Mouse (Mus musculus) embryonic fibroblast, embryonic 13.5 days (primary cell): ENCODE data around the gene Anxa5. TPM values are rescaled to one million over a fixed set of nuclear protein-coding genes. Genes with fewer than 3 reads are reported as not detected.

Experiments
- H3K27ac ChIP-seq: 2 replicates; pipeline ENCODE4 v1.5.1; 2012; ENCODE audit warnings: low read length, control low read depth, inconsistent platforms; ENCODE audit not compliant: insufficient read depth
- H3K4me1 ChIP-seq: 2 replicates; pipeline ENCODE4 v1.6.1; 2011; ENCODE audit warnings: low read length; ENCODE audit not compliant: control insufficient read depth, insufficient read depth
- H3K4me3 ChIP-seq: 2 replicates; pipeline ENCODE4 v1.5.1; 2011; ENCODE audit warnings: mild to moderate bottlenecking, control low read depth, low read length; ENCODE audit not compliant: insufficient read depth
- CTCF ChIP-seq: IDR thresholded peaks from 2 replicates; pipeline ENCODE4 v1.5.1; 2011; ENCODE audit warnings: mild to moderate bottlenecking, control low read depth, low read length, moderate library complexity, borderline replicate concordance; ENCODE audit not compliant: insufficient read depth
- POLR2A ChIP-seq: IDR thresholded peaks from 2 replicates; pipeline ENCODE4 v1.6.1; 2011; ENCODE audit warnings: low read depth, mild to moderate bottlenecking, control low read depth, low read length, moderate library complexity
- polyA plus RNA-seq: library from polyadenylated mRNA; stranded (reverse); fragments of >200 nt; gene quantifications from 2 replicates; pipeline ENCODE4 v1.2.4, GENCODE M21; 2011; ENCODE audit warnings: low read depth; ENCODE audit not compliant: missing spikeins, insufficient read length

Gene Anxa5
- polyA plus RNA-seq = 593 and 759 TPM in 2 replicates

- TF ChIP-seq CTCF (no peak; the same call in 1 of the 2 replicates), POLR2A (peak; percentile 98)
- H3K4me3 ChIP-seq = peak within 1 kb of the TSS; percentile 96
These were observed at the start of gene Anxa5, which contains the start of gene 1810062G17Rik for GRCm38 (mm10) chr3:36475532-36476087. Gene Anxa5 (minus strand): TSS chr3:36475894. Gene 1810062G17Rik (plus strand): TSS chr3:36475937.

GRCm38 (mm10) chr3:36524466-36524865 lies 48.8 kb upstream of the Anxa5 start:
- Histone ChIP-seq H3K4me1 (no peaks in the 10 kb centered on the region), H3K27ac (no peak overlapping the region), H3K4me3 (no peak overlapping the region)
- TF ChIP-seq CTCF (no peak), POLR2A (no peak)

More at GRCm38 (mm10) chr3:36475532-36476087, at the start of gene Anxa5, which contains the start of gene 1810062G17Rik:
- Histone ChIP-seq H3K4me1 (peaks cover 15% of the 10 kb centered on the region), H3K27ac (peak within 1 kb of the TSS; percentile 92)

GRCm38 (mm10) chr3:36522137-36522536 lies 46.4 kb upstream of the Anxa5 start:
- Histone ChIP-seq H3K27ac (no peak overlapping the region), H3K4me3 (no peak overlapping the region), H3K4me1 (no peaks in the 10 kb centered on the region)
- TF ChIP-seq CTCF (no peak), POLR2A (no peak)

- no peak within 1 kb of the TSS for H3K27ac ChIP-seq
- H3K4me3 ChIP-seq = peak within 1 kb of the TSS; percentile 26
- H3K4me1 ChIP-seq = no peaks in the 10 kb centered on the region
- TF ChIP-seq POLR2A = no peak
These were observed 45.7 kb upstream of the Anxa5 start, which contains the start of gene Gm11549 for GRCm38 (mm10) chr3:36521073-36522060. Gene Gm11549 (minus strand): TSS chr3:36521813.

GRCm38 (mm10) chr3:36516196-36516595 lies 40.5 kb upstream of the Anxa5 start:
- no peaks in the 10 kb centered on the region for H3K4me1 ChIP-seq
- H3K4me3 ChIP-seq = no peak overlapping the region
- TF ChIP-seq CTCF (no peak), POLR2A (no peak)
- H3K27ac ChIP-seq = no peak overlapping the region

- no peaks in the 10 kb centered on the region for H3K4me1 ChIP-seq
- no peak for TF ChIP-seq POLR2A
- no peak for TF ChIP-seq CTCF
These were observed 35.8 kb upstream of the Anxa5 start for GRCm38 (mm10) chr3:36511491-36511890.

GRCm38 (mm10) chr3:36505809-36506735 lies 30.4 kb upstream of the Anxa5 start:
- TF ChIP-seq CTCF = no peak
- TF ChIP-seq POLR2A = no peak
- H3K4me3 ChIP-seq = no peak overlapping the region

More at GRCm38 (mm10) chr3:36511491-36511890, 35.8 kb upstream of the Anxa5 start:
- no peak overlapping the region for H3K27ac ChIP-seq
- no peak overlapping the region for H3K4me3 ChIP-seq

GRCm38 (mm10) chr3:36505306-36505705 lies 29.6 kb upstream of the Anxa5 start:
- Histone ChIP-seq H3K27ac (no peak overlapping the region), H3K4me1 (peaks cover 3% of the 10 kb centered on the region), H3K4me3 (no peak overlapping the region)
- TF ChIP-seq POLR2A = no peak
- no peak for TF ChIP-seq CTCF

More at GRCm38 (mm10) chr3:36505809-36506735, 30.4 kb upstream of the Anxa5 start:
- H3K4me1 ChIP-seq = peaks cover 2% of the 10 kb centered on the region
- H3K27ac ChIP-seq = no peak overlapping the region

- Histone ChIP-seq H3K4me1 (peaks cover 3% of the 10 kb centered on the region), H3K4me3 (no peak overlapping the region), H3K27ac (no peak overlapping the region)
- TF ChIP-seq CTCF = no peak
- TF ChIP-seq POLR2A = no peak
These were observed 25.9 kb upstream of the Anxa5 start for GRCm38 (mm10) chr3:36501546-36501945.
